Mouse (Mus musculus) lung, embryonic 16.5 days (tissue): ENCODE measurements at regions not wholly inside any gene's neighbourhood (a gene's known extent, or its start where the extent isn't known, plus 50 kb on each side); places are given as distances from the start of the nearest gene placed in this dataset.
"Not testable (repeated sequence)": the region's sequence is repeated elsewhere in the genome, so short reads cannot be mapped to it uniquely, and the experiment has no call there.

Experiments
- ATAC-seq: fragments of 200-750 bp; cut with Nextera tagmentation; 2 replicates; pipeline ENCODE4 v1.8.0; 2017; ENCODE audit warnings: low read depth, mild to moderate bottlenecking, moderate library complexity
- H3K27ac ChIP-seq: fragments of 300-500 bp; sonication (generic); 2 replicates; pipeline ENCODE4 v1.5.1; 2014; ENCODE audit warnings: mild to moderate bottlenecking, control low read depth, low read length
- H3K27me3 ChIP-seq: fragments of 300-500 bp; sonication (generic); 2 replicates; pipeline ENCODE4 v1.6.1; 2014; ENCODE audit warnings: low read depth, low read length, mixed read lengths; ENCODE audit not compliant: control insufficient read depth, insufficient read depth
- H3K36me3 ChIP-seq: fragments of 300-500 bp; sonication (generic); 2 replicates; pipeline ENCODE4 v1.6.1; 2014; ENCODE audit warnings: low read length; ENCODE audit not compliant: control insufficient read depth, insufficient read depth
- H3K4me1 ChIP-seq: fragments of 300-500 bp; sonication (generic); replicated peaks from 2 replicates; pipeline ENCODE4 v1.6.1; 2014; ENCODE audit warnings: low read length, mixed read lengths; ENCODE audit not compliant: control insufficient read depth, insufficient read depth
- H3K4me2 ChIP-seq: fragments of 300-500 bp; sonication (generic); 2 replicates; pipeline ENCODE4 v1.6.1; 2014; ENCODE audit warnings: low read depth, low read length, control low read depth
- H3K4me3 ChIP-seq: fragments of 300-500 bp; sonication (generic); 2 replicates; pipeline ENCODE4 v1.5.1; 2014; ENCODE audit warnings: mild to moderate bottlenecking, low read length, control low read depth
- H3K9ac ChIP-seq: fragments of 300-500 bp; sonication (generic); 2 replicates; pipeline ENCODE4 v1.6.1; 2014; ENCODE audit warnings: low read length, control low read depth
- H3K9me3 ChIP-seq: fragments of 300-500 bp; sonication (generic); 2 replicates; pipeline ENCODE4 v1.6.1; 2016; ENCODE audit warnings: low read length; ENCODE audit not compliant: control insufficient read depth
- WGBS: fragments of 180-500 bp; shearing (Covaris S2); extraction: QIAGEN DNeasy Blood & Tissue Kit; methylation state at CpG from one replicate; pipeline ENCODE4 v1.1.7; 2014; 5-methylcytosine and 5-hydroxymethylcytosine counted together

DNA sequence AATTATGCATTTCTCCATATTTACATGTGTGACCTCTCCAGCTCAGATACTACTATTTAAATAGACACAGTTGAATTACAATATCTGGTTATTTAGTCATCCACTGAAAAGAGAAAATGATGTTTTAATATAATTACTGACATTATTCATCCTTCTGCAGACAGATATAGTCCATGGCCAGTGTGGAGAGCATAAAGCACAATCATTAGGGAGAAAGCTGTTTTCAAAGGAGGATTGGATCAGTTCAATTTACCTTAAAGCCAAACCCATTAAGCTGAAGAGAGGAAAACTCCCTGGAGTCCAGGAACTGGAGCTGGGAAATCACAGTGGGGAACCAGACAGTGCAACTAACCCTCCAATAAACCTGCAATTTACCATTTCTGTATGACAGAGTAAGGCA lies 339.8 kb upstream of the Rgs17 start:
- H3K27me3 ChIP-seq, result no peaks in the 10 kb centered on the region
- ATAC-seq, result no peak
- no peak overlapping the region for H3K9ac ChIP-seq
- no peak overlapping the region for H3K27ac ChIP-seq
- no peaks in the 10 kb centered on the region for H3K4me1 ChIP-seq
- no peaks in the 10 kb centered on the region for H3K36me3 ChIP-seq
- no peak overlapping the region for H3K4me3 ChIP-seq
- H3K9me3 ChIP-seq, result no peaks in the 10 kb centered on the region
- H3K4me2 ChIP-seq, result no peak overlapping the region

DNA sequence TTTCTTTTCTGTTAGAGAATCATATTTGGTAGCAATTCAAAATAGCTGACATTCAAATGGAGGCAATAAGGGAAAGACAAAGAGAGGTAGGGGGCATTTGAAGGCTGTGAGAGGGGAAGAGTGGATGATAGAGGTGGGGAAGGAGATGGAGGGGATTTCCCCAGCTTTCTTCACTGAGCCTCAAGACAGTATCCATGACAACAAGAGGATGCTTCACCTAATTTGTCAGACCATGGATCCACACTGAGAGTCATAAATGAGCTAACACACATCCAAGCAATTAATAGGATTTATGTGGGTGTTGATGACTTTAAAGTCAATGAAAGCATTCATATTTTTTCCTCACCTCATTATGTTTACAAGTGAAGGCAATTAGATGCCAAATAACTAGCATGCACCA lies 343.5 kb upstream of the Rgs17 start:
- Histone ChIP-seq H3K9ac (no peak overlapping the region), H3K36me3 (no peaks in the 10 kb centered on the region), H3K9me3 (no peaks in the 10 kb centered on the region), H3K4me3 (no peak overlapping the region), H3K4me1 (no peaks in the 10 kb centered on the region), H3K27me3 (no peaks in the 10 kb centered on the region), H3K4me2 (no peak overlapping the region), H3K27ac (no peak overlapping the region)
- ATAC-seq, result no peak

DNA sequence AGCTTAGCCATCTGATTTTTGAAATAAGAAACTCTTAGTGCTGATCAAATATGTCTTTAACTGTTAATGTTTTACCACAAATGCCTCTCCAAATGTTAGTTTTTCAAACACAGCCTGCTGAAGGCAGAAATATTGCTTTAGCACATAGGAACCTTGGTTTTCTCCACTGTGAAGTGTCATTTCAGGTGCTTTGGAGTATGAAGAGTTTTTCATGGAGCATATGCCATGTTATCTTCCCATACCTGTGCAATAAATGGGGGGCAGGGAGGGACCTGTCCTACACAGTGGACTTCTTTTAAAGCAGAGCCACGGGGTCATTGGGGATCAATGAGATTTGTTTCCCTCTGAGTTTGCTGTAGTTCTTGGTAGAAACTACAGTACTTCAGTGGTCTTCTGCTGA lies 369.2 kb upstream of the Rgs17 start:
- H3K27me3 ChIP-seq, result no peaks in the 10 kb centered on the region
- no peaks in the 10 kb centered on the region for H3K9me3 ChIP-seq
- no peak overlapping the region for H3K9ac ChIP-seq
- H3K4me1 ChIP-seq, result no peaks in the 10 kb centered on the region
- ATAC-seq, result peak; percentile 87
- no peak overlapping the region for H3K4me3 ChIP-seq
- H3K4me2 ChIP-seq, result no peak overlapping the region
- 31% methylated on average over 1 of the region's 1 CpGs for WGBS
- no peaks in the 10 kb centered on the region for H3K36me3 ChIP-seq
- H3K27ac ChIP-seq, result peak overlapping the region; percentile 52

DNA sequence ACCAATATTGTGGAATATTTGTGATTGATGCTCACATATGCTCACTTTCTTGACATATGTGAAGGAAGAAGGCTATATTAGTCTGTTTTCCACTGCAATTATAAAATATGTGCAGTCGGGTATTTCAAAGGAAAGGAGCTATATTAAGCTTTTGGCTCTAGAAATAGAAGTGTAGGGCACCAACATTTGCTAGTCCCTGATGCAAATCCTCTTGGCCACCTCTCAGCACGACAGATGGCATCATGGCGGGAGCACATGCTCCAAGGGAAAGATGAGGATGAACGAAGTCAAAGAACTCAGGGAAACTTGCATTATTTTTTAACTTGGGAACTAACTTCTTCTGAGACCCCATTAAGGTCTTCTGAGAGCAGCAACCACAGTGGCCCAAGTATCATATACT lies 374.4 kb upstream of the Rgs17 start:
- no peaks in the 10 kb centered on the region for H3K36me3 ChIP-seq
- H3K4me3 ChIP-seq, result no peak overlapping the region
- no peak for ATAC-seq
- 83% methylated on average over 4 of the region's 4 CpGs for WGBS
- no peak overlapping the region for H3K27ac ChIP-seq
- H3K4me2 ChIP-seq, result no peak overlapping the region
- no peaks in the 10 kb centered on the region for H3K9me3 ChIP-seq
- H3K27me3 ChIP-seq, result no peaks in the 10 kb centered on the region
- H3K4me1 ChIP-seq, result no peaks in the 10 kb centered on the region
- no peak overlapping the region for H3K9ac ChIP-seq

DNA sequence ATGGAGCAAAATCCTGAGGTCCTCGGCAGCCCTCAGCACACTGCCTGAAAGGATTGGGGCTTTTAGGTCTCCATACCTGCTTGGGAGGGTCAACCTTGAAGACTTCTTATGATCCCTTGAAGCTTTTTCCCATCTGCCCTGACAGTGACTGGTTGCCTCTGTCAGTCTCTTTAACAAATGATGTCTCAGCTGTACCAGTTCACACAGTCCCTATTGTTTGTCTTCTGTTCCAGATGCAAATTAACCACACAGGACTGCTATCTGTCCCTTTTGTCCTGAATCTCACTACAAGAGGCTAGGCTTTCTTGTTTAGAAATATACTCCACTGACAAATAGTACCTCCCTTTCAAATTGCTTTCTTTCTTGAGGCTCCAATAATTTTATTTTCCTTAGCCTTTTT lies 375.6 kb upstream of the Rgs17 start:
- Histone ChIP-seq H3K27ac (no peak overlapping the region), H3K4me2 (no peak overlapping the region), H3K27me3 (no peaks in the 10 kb centered on the region), H3K9me3 (no peaks in the 10 kb centered on the region), H3K9ac (no peak overlapping the region), H3K4me1 (no peaks in the 10 kb centered on the region), H3K4me3 (no peak overlapping the region), H3K36me3 (no peaks in the 10 kb centered on the region)
- ATAC-seq, result no peak
- 73% methylated on average over 1 of the region's 1 CpGs for WGBS

DNA sequence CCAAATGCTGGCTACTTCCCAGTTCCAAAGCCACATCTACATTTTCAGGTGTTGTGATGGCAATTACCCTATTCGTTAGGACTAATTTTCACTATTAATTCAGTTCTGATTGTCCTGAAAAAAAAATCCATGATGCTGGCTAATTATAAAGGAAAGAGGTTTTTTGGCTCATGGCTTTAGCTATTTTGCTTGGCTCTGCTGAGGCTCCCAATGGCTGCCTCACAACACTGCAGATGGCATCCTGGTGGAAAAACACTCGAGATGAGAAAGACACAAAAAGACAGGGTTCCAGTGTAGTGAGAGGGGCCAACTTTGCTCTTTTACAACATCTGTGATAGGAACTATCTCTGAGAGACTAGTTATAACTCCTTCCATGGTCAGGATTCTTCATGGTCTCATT lies 376.5 kb upstream of the Rgs17 start:
- no peaks in the 10 kb centered on the region for H3K9me3 ChIP-seq
- WGBS, result 73% methylated on average over 2 of the region's 2 CpGs
- no peak overlapping the region for H3K4me2 ChIP-seq
- H3K4me3 ChIP-seq, result no peak overlapping the region
- no peak for ATAC-seq
- no peaks in the 10 kb centered on the region for H3K27me3 ChIP-seq
- no peaks in the 10 kb centered on the region for H3K4me1 ChIP-seq
- no peak overlapping the region for H3K27ac ChIP-seq
- no peaks in the 10 kb centered on the region for H3K36me3 ChIP-seq
- H3K9ac ChIP-seq, result no peak overlapping the region

DNA sequence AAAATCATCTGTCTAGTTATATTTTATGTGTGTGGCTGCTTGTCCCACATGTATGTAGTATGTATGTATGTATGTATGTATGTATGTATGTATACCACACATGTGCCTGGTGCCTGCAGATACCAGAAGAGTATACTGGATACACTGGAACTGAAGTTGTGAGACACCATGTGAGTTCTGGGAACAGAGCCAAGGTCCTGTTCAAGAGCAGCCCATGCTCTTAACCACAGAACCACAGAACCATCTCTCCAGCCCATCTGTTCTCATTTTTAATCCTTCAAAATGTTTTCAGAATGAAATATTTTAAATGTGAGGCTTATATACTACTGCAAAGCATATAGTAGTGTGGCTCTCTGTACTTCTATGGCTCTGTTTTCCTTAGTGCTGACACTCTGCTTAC lies 379.3 kb upstream of the Rgs17 start:
- ATAC-seq, result no peak
- Histone ChIP-seq H3K4me2 (no peak overlapping the region), H3K9ac (no peak overlapping the region), H3K4me3 (no peak overlapping the region), H3K36me3 (no peaks in the 10 kb centered on the region), H3K9me3 (no peaks in the 10 kb centered on the region), H3K4me1 (no peaks in the 10 kb centered on the region), H3K27ac (no peak overlapping the region), H3K27me3 (no peaks in the 10 kb centered on the region)

DNA sequence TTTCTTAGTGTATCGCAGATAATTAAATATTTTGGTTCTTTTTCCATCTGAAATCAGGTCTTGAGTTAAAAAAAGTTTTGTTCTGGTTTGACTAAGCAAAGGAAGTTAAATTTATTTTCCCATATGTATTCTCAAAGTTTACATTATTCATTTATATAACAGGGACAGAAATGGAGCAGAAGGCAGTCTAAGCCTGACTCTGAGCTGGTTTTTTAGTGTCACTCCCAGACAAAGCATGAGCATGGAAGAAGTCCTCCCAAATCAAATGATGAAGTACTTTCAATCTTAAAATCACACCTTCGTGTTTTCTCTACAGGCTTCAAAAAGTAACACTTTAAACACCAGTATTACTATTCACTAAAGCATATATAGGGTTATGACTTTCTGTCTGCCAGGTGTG lies 387.2 kb upstream of the Rgs17 start:
- H3K27me3 ChIP-seq, result no peaks in the 10 kb centered on the region
- H3K4me3 ChIP-seq, result no peak overlapping the region
- WGBS, result 85% methylated on average over 2 of the region's 2 CpGs
- ATAC-seq, result no peak
- H3K4me1 ChIP-seq, result no peaks in the 10 kb centered on the region
- no peaks in the 10 kb centered on the region for H3K36me3 ChIP-seq
- H3K9ac ChIP-seq, result no peak overlapping the region
- H3K27ac ChIP-seq, result no peak overlapping the region
- H3K9me3 ChIP-seq, result no peaks in the 10 kb centered on the region
- H3K4me2 ChIP-seq, result no peak overlapping the region

DNA sequence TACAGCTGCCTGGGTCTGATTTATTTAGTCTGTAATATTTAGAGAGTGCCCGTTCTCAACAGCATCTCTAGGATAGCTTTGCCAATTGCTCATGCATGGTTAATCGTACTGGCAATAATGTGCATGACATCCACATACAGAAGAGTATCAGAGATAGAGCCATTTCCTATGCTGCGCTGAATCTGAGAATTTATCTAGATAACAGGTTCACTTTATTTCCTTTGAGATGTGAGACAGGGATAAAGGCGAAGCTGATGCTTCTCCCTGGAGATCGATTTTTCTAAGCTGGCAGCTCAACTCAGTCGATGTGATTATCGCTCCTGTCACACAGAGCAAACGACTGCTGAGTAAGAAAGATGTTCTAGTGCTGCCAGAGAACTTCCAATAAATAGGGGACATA lies 416.7 kb upstream of the Oprm1 start:
- Histone ChIP-seq H3K27ac (no peak overlapping the region), H3K9ac (no peak overlapping the region)
- 78% methylated on average over 8 of the region's 8 CpGs for WGBS

DNA sequence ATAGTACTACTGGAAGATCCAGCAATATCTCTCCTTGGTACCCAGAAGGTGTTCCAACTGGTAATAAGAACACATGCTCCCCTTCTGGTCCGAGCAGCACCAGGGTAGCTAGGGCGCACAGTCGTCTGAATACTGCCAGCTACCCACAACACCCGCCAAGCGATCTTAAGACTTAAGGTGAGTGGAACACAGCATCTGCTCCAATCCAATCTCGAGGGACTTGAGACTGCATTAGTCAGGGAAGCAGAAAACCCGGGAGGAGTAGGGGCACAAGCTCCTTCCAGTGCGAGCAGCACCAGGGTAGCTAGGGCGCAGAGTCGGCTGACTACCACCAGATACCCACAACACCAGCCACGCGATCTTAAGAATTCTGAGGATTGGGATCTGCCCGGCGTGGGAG lies 409.1 kb upstream of the Oprm1 start:
- not testable (repeated sequence) for H3K9me3 ChIP-seq, H3K4me3 ChIP-seq, H3K27ac ChIP-seq, H3K36me3 ChIP-seq, H3K4me2 ChIP-seq, H3K27me3 ChIP-seq, H3K4me1 ChIP-seq, H3K9ac ChIP-seq, ATAC-seq
- 86% methylated on average over 14 of the region's 14 CpGs for WGBS

More for the DNA sequence above, 416.7 kb upstream of the Oprm1 start:
- H3K4me1 ChIP-seq, result no peaks in the 10 kb centered on the region
- no peaks in the 10 kb centered on the region for H3K36me3 ChIP-seq
- no peak overlapping the region for H3K4me2 ChIP-seq
- no peaks in the 10 kb centered on the region for H3K27me3 ChIP-seq
- H3K4me3 ChIP-seq, result no peak overlapping the region
- ATAC-seq, result no peak
- H3K9me3 ChIP-seq, result no peaks in the 10 kb centered on the region
